Mouse (Mus musculus): ENCODE data around the gene Neurod4. TPM values are rescaled to one million over a fixed set of nuclear protein-coding genes. Genes with fewer than 3 reads are reported as not detected.
"Not testable (repeated sequence)": the region's sequence is repeated elsewhere in the genome, so short reads cannot be mapped to it uniquely, and the experiment has no call there.

Neurod4 gene
- not detected in 2 replicates for polyA plus RNA-seq (2012; ENCODE audit: insufficient read depth, low replicate concordance)

GRCm38 (mm10) chr10:130280066-130280465 lies at the start of gene Neurod4:
Gene Neurod4, minus strand, starts transcription at chr10:130280240.
- Histone ChIP-seq H3K9me3 (no peaks in the 10 kb centered on the region), H3K4me1 (peaks cover 4% of the 10 kb centered on the region), H3K36me3 (replicated peaks; ENCODE audit: low read length) (no peaks in the 10 kb centered on the region), H3K27me3 (replicated peaks) (no peaks in the 10 kb centered on the region), H3K4me3 (replicated peaks) (no peak within 1 kb of the TSS)
- TF ChIP-seq FLI1 (IDR thresholded peaks at IDR 0.05; ENCODE audit: low read length) = no peak
- TF ChIP-seq GATA1 (IDR thresholded peaks at IDR 0.05; ENCODE audit: borderline replicate concordance, low read length) = no peak

- TF ChIP-seq FLI1 (IDR thresholded peaks at IDR 0.05; ENCODE audit: low read length) = no peak
- no peak for TF ChIP-seq GATA1 (IDR thresholded peaks at IDR 0.05; ENCODE audit: borderline replicate concordance, low read length)
- Histone ChIP-seq H3K4me3 (replicated peaks) (no peak overlapping the region), H3K36me3 (replicated peaks; ENCODE audit: low read length) (no peaks in the 10 kb centered on the region), H3K9me3 (no peaks in the 10 kb centered on the region), H3K27me3 (replicated peaks) (no peaks in the 10 kb centered on the region), H3K4me1 (peaks cover 15% of the 10 kb centered on the region)
Measured at GRCm38 (mm10) chr10:130324243-130324642, 44.2 kb upstream of the Neurod4 start.

- TF ChIP-seq GATA1 (IDR thresholded peaks at IDR 0.05; ENCODE audit: borderline replicate concordance, low read length) (no peak), FLI1 (IDR thresholded peaks at IDR 0.05; ENCODE audit: low read length) (no peak)
- H3K27me3 ChIP-seq (replicated peaks) = no peaks in the 10 kb centered on the region
- peaks cover 15% of the 10 kb centered on the region for H3K4me1 ChIP-seq
- H3K4me3 ChIP-seq (replicated peaks) = peak within 1 kb of the TSS; percentile 74
- no peaks in the 10 kb centered on the region for H3K9me3 ChIP-seq
- H3K36me3 ChIP-seq (replicated peaks; ENCODE audit: low read length) = no peaks in the 10 kb centered on the region
Measured at GRCm38 (mm10) chr10:130322637-130323036, 42.6 kb upstream of the Neurod4 start, which contains the start of gene Tespa1. Gene Tespa1, plus strand, starts transcription at chr10:130322870.

DNA sequence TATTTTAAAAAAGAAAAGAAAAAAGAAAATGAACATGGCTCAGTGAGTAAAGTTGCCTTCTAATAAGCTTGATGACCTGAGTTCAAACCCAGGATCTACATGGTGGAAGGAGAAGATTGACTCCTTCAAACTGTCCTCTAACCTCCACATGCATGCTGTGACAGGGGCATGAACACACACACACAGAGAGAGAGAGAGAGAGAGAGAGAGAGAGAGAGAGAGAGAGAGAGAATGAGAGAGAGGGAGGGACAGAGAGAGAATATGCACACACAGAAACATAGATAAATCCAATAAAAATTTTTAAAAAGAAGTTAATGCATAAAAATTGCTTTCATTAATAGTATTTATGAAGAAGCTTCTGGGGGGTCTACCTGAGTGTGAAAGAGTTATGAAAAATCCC lies 42.0 kb upstream of the Neurod4 start:
- H3K4me1 ChIP-seq = peaks cover 15% of the 10 kb centered on the region
- H3K27me3 ChIP-seq (replicated peaks) = no peaks in the 10 kb centered on the region
- TF ChIP-seq GATA1 (IDR thresholded peaks at IDR 0.05; ENCODE audit: borderline replicate concordance, low read length) = no peak
- no peak for TF ChIP-seq FLI1 (IDR thresholded peaks at IDR 0.05; ENCODE audit: low read length)

GRCm38 (mm10) chr10:130320715-130321114 lies 40.7 kb upstream of the Neurod4 start:
- peaks cover 12% of the 10 kb centered on the region for H3K4me1 ChIP-seq
- no peak overlapping the region for H3K4me3 ChIP-seq (replicated peaks)
- no peaks in the 10 kb centered on the region for H3K9me3 ChIP-seq
- TF ChIP-seq FLI1 (IDR thresholded peaks at IDR 0.05; ENCODE audit: low read length) = no peak
- TF ChIP-seq GATA1 (IDR thresholded peaks at IDR 0.05; ENCODE audit: borderline replicate concordance, low read length) = no peak
- no peaks in the 10 kb centered on the region for H3K27me3 ChIP-seq (replicated peaks)
- H3K36me3 ChIP-seq (replicated peaks; ENCODE audit: low read length) = no peaks in the 10 kb centered on the region

More for the DNA sequence above, 42.0 kb upstream of the Neurod4 start:
- Histone ChIP-seq H3K4me3 (replicated peaks) (no peak overlapping the region), H3K36me3 (replicated peaks; ENCODE audit: low read length) (no peaks in the 10 kb centered on the region), H3K9me3 (no peaks in the 10 kb centered on the region)

DNA sequence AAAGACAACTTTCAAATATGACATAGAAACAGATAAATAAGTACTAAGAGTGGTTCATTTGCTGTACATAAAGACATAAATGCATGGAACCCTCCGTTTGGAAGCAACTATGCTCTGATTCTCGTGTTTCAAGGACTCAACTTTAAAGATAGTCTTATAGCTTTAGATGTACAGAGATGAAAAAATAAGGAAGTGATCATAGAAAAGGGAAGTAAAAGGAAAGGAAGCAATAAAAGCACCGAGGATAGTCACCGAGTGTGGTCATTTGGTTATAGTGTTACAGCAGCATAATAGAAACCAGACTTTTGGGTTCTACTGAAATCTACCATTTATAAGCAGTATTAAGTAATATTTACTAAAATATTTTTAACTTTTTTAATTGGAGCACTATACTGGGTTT lies 38.7 kb upstream of the Neurod4 start:
- no peak for TF ChIP-seq FLI1 (IDR thresholded peaks at IDR 0.05; ENCODE audit: low read length)
- TF ChIP-seq GATA1 (IDR thresholded peaks at IDR 0.05; ENCODE audit: borderline replicate concordance, low read length) = no peak
- H3K9me3 ChIP-seq = no peaks in the 10 kb centered on the region
- H3K27me3 ChIP-seq (replicated peaks) = no peaks in the 10 kb centered on the region
- H3K36me3 ChIP-seq (replicated peaks; ENCODE audit: low read length) = no peaks in the 10 kb centered on the region
- H3K4me1 ChIP-seq = peaks cover 16% of the 10 kb centered on the region
- no peak overlapping the region for H3K4me3 ChIP-seq (replicated peaks)

DNA sequence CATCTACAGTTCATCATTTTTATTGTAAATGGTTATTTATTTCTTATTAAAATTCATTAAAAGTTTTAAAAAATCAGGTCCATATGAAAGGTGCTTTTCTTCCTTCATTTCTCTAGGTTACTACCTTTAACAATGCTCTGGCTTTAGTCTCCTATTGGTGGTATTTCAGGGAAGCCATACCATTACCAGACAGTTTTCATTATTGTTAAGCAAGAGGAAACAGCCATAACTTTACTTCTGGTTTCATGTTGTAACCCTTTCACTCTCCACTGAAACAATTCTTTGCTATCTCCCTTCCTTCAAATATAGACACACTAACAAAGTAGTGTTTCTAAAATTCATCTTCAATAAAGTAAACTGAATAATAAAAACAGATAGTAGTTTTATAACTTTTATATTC lies 35.8 kb upstream of the Neurod4 start:
- H3K4me1 ChIP-seq = peaks cover 16% of the 10 kb centered on the region
- H3K27me3 ChIP-seq (replicated peaks) = no peaks in the 10 kb centered on the region
- no peak overlapping the region for H3K4me3 ChIP-seq (replicated peaks)
- H3K36me3 ChIP-seq (replicated peaks; ENCODE audit: low read length) = no peaks in the 10 kb centered on the region
- H3K9me3 ChIP-seq = no peaks in the 10 kb centered on the region
- TF ChIP-seq GATA1 (IDR thresholded peaks at IDR 0.05; ENCODE audit: borderline replicate concordance, low read length) (no peak), FLI1 (IDR thresholded peaks at IDR 0.05; ENCODE audit: low read length) (no peak)

DNA sequence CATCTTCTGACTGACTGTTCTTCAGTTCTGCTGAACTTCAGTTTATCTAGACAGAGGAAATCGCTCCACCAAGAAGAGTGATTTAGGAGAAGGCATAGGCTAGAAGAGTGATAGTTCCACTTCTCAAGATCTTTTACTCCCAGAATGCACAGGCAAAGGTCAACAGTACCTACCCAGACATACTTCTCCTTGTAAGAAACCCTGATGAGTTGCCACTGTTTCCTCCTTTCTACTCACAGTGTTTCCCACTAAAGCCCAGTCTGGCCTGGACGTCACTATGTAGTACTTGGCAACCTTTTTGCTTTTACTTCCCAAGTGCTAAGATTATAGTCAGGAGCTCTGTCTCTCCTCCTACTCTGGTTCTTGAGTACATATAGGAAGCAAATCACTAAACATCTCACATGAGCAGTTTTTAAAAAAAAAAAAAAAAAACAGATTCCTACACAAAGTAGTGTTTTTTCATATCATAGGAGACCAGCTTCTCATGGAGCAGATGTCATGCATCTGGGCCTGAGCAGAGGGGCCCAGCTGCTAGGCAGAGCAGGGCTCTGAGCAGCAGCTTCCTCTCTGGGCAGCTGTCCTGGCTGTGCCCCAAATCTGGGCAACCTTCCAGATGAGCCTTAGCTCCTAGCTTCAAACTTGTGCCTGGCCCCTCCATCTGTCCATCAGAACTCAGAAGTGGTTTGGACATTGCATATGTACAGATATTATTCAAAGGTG lies 34.2 kb upstream of the Neurod4 start:
- no peak overlapping the region for H3K4me3 ChIP-seq (replicated peaks)
- H3K9me3 ChIP-seq = no peaks in the 10 kb centered on the region
- H3K36me3 ChIP-seq (replicated peaks; ENCODE audit: low read length) = no peaks in the 10 kb centered on the region
- no peaks in the 10 kb centered on the region for H3K27me3 ChIP-seq (replicated peaks)
- peaks cover 16% of the 10 kb centered on the region for H3K4me1 ChIP-seq
- TF ChIP-seq GATA1 (IDR thresholded peaks at IDR 0.05; ENCODE audit: borderline replicate concordance, low read length) (no peak), FLI1 (IDR thresholded peaks at IDR 0.05; ENCODE audit: low read length) (no peak)

DNA sequence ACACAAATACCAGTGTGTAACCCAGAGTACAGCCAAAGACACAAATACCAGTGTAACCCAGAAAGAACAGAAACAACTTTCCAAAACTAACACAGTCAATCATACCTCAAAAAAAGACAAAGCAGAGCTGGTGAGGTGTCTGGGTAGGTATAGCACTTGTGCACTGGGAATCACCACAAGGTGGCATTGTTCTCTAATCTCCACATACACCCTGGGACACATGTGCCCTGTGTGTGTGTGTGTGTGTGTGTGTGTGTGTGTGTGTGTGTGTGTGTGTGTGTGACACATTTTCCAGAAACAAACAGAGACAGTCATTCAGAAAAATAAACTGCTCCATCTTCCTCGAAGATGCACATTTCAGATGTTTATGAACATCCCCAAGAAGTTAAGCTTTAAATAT lies 33.5 kb upstream of the Neurod4 start:
- TF ChIP-seq FLI1 (IDR thresholded peaks at IDR 0.05; ENCODE audit: low read length) (no peak), GATA1 (IDR thresholded peaks at IDR 0.05; ENCODE audit: borderline replicate concordance, low read length) (no peak)
- Histone ChIP-seq H3K27me3 (replicated peaks) (no peaks in the 10 kb centered on the region), H3K4me1 (peaks cover 16% of the 10 kb centered on the region), H3K9me3 (no peaks in the 10 kb centered on the region), H3K36me3 (replicated peaks; ENCODE audit: low read length) (no peaks in the 10 kb centered on the region), H3K4me3 (replicated peaks) (no peak overlapping the region)

GRCm38 (mm10) chr10:130311534-130312227 lies 31.6 kb upstream of the Neurod4 start:
- H3K27me3 ChIP-seq (replicated peaks) = no peaks in the 10 kb centered on the region
- no peak for TF ChIP-seq GATA1 (IDR thresholded peaks at IDR 0.05; ENCODE audit: borderline replicate concordance, low read length)
- TF ChIP-seq FLI1 (IDR thresholded peaks at IDR 0.05; ENCODE audit: low read length) = no peak
- H3K4me1 ChIP-seq = peaks cover 16% of the 10 kb centered on the region
- no peaks in the 10 kb centered on the region for H3K36me3 ChIP-seq (replicated peaks; ENCODE audit: low read length)
- no peaks in the 10 kb centered on the region for H3K9me3 ChIP-seq
- peak overlapping the region; percentile 85 for H3K4me3 ChIP-seq (replicated peaks)

GRCm38 (mm10) chr10:130304138-130304537 lies 24.1 kb upstream of the Neurod4 start:
- not testable (repeated sequence) for H3K36me3 ChIP-seq (replicated peaks; ENCODE audit: low read length); H3K9me3 ChIP-seq; H3K27me3 ChIP-seq (replicated peaks); H3K4me3 ChIP-seq (replicated peaks); H3K4me1 ChIP-seq

- H3K27me3 ChIP-seq (replicated peaks); H3K9me3 ChIP-seq; H3K36me3 ChIP-seq (replicated peaks; ENCODE audit: low read length); H3K4me1 ChIP-seq; H3K4me3 ChIP-seq (replicated peaks): not testable (repeated sequence)
Measured at GRCm38 (mm10) chr10:130298748-130299147, 18.7 kb upstream of the Neurod4 start.

All from megakaryocyte, embryonic 14.5 days (primary cell).